Mouse (Mus musculus) heart, postnatal 10 days (tissue): ENCODE measurements at regions not wholly inside any gene's neighbourhood (a gene's known extent, or its start where the extent isn't known, plus 50 kb on each side); places are given as distances from the start of the nearest gene placed in this dataset.

ENCODE experiments used
- DNase-seq, 2 experiments: peaks; one replicate each; pipeline ENCODE4 v3.0.0; 2021
- intact Hi-C: fragments of 180-260 bp; cut with DNase I; formaldehyde crosslinking; loops from one replicate; pipeline ENCODE4 v1.15.1; 2025

DNA sequence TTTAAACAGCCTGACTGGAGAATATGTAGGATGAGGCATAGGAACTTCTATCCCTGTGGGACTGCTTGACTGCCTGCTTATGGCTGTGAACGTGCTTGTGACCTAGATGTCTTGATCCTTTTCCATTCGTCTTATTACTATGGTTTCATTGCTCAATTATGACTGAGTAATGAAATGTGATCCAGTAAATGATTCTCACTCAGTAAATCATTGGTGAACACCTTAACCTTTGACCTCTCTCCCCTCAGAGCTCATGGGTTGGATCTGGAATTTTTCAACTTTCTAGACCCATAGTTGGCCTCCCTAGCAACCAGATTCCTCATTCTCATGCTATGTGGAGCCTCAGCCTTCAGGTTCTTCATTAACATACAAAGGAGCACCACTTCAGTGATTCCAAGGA is 634.6 kb upstream of the Fam160b2 start:
- intact Hi-C loops: no loop called here
- DNase-seq: no peak

DNA sequence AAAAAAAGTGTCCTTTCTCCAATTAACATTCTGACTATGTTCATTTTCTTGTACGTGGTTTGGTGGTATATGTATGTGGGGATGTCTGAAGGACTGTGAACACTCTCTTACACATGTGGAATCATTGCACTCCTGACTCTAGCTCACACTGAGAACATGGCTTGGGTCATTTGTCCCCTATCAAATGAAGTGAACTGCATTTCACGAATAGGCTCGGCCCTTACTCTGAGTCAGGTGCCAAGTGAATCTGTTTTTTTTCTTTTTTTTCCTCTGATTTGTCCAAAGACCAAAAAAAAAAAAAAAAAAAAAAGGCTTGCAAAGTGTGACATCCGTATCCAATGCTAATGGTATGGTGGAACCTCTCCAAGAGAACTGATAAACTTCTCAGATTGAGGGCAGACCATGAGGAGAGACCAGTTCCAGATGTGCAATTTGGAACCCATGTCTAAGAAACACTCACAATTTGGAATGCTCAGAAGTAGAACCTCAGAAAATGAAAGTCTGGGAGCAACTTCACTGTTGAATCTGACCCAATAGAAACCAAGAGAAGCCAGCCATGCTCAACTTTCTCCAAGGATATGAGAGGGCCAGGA is 631.7 kb upstream of the Fam160b2 start:
- peak; percentile 8 to 10 for DNase-seq
- intact Hi-C loops: no loop called here

DNA sequence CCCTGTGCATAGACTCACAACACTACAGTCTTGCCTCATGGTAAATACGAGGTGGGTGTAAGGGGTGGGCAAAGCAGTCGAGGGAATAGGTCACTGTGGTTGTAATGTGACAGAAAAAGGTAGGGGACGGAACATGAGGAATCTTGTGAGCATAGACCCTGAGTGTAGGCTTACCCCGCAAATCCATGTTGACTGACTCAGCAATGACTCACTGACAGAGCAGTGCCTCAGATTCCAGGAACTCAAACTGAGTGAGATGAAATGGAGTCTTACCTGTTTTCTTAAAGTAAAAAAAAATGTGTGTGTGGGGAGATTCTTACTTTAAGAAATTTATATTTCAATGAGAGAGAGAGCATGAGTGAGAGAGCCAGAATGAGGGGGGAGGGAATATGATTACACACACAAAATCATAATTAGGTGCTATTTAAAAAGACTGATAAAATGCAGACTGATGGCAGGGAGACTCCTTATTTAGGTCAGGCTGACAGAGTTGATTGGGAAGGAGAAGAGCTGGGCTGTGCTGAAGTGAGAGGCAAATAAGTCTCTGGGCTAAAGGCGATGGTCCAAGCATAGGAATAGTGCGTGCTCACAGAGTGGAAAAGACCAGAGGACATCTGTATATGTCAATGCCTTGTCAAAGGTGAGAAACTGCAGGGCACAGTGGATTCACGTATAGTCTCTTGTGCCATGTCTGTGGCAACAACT is 631.0 kb upstream of the Fam160b2 start:
- no peak for DNase-seq
- intact Hi-C loops: no loop called here

DNA sequence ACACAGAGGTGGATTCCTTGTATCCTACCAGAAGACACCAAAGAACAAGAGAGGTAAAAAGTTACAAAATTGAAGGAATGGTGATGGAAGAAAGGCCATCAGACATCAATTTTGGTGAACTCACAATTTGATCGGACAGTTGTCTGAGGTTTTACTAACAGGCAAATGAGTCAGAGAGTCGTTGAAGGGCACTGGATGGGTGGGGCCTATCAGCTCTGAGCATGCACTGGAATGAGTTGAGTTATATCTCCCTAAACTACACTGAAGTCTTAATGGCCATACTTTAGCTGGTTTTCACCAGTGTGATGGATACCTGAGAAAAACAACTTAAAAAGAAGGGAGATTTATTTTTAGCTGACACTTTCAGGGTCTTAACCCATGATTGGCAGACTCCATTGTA is 630.3 kb upstream of the Fam160b2 start:
- no peak for DNase-seq
- intact Hi-C loops: no loop called here

DNA sequence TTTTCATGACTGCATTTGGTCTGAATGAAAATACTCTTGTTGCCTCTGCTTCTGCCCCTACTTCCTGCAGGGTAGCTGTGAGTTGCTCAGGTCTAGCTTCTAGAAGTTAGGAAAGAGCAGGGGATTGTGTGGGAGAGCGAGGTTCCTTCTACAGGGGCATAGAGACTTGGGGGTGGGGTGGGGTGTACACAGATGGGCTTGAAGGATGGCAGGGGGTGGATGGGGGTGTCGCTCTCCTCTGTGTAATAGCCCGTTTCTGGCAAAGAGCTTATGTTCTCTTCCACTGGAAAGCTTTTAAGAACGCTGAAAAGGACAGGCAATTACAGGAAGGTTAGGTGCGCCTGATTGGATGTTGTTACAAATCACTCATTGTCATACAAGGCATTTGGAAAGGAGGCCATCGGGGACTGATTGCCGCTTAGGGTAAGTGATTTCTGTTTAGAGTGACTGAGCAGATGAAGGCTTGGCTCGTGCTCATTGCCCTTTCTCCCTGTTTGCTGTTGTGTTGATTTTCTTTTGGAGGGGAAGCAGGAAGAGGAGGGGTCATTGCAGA is 629.3 kb upstream of the Fam160b2 start:
- no peak for DNase-seq
- intact Hi-C loops: no loop called here

DNA sequence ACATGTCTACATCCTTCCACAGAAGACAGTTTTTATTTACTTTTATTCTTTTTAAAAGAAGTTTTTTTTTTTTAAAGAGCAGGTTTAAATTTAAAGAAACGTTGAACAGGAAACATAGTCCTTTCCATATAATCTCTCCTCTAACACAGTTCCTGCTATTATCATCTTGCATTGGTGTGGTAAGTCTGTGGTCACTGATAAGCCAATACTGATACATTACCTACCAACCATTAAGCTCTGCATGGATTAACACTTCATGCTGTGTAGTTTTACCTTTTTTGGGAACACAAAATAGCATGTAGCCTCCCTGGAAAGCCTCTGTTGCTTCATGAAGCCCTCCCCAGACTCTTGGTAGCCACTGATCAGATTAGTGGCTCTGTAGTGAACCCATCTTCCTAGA is 617.4 kb upstream of the Fam160b2 start:
- intact Hi-C loops: no loop called here
- no peak for DNase-seq

DNA sequence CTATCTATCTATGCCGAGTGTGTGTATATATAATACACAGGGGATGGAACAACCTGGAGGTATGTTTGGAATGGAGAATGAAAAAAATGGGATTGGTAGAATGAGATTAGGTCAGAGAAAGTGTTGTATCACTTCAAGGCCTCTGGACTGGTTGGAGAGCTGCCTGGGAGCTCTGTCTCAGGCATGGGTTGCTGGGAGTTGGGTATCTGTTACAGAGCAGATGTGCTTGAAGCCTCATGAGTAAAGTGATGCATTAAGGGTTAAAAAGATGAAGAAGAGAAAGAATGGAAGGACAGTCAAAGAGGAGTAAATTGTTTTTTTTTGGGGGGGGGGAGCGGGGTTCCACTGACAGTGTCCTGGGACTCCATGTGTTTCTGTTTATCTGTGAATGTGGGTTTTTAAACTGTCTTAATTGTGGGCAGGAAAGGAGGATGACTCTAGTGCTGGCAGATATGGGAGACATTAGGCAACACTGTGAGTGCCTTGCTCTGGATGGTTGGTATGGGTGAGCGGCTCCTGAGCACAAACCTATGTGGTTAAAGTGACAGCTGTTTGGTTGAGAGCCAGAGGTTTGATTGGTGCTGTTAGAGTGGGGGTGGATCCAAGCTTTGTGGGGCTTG is 611.8 kb upstream of the Fam160b2 start:
- no peak for DNase-seq
- intact Hi-C loops: no loop called here

DNA sequence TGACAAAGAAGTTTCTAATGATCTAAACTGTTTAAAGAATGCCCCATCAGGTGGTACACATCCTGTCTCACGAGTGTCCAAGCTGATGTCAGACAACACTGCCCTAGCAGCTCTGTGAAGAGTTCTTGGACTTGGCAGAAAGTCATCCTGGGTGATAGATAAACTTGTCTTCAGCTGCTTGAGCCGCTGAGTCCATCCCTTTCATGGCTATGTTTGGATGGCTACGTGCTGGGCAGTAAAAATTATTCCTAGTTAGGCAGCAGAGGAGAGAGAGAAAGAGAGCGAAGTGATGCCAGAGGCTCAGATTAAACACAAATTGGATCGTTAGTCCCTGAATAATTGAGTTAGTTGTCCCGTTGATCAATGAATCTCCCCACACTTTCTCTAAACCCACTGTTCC is 603.8 kb upstream of the Fam160b2 start:
- peak; percentile 15 to 25 for DNase-seq
- intact Hi-C loops: loop anchor here (5.0 kb wide), 1 partner anchor 66 kb away; no protein-coding TSS in a partner anchor

DNA sequence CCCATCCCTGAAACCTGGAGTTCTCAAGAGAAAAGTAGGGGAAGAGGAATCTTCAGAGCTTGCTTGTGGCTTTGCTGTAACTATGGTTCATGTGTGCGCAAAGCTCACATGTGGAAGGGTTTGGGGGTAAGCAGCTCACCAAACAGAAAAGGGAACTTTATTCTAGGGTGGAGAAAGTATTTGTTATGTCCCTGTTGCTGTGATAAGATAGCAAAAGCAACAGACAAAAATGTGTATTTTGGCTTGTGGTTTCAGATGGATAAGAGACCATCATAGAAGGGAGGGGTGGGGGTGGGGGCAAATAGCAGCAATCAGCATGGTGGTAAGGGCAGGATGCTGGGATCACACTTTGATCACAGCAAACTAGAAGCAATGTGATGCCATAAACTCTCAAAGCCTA is 601.3 kb upstream of the Fam160b2 start:
- DNase-seq: no peak
- intact Hi-C loops: loop anchor here (5.0 kb wide), 1 partner anchor 64 kb away; no protein-coding TSS in a partner anchor

DNA sequence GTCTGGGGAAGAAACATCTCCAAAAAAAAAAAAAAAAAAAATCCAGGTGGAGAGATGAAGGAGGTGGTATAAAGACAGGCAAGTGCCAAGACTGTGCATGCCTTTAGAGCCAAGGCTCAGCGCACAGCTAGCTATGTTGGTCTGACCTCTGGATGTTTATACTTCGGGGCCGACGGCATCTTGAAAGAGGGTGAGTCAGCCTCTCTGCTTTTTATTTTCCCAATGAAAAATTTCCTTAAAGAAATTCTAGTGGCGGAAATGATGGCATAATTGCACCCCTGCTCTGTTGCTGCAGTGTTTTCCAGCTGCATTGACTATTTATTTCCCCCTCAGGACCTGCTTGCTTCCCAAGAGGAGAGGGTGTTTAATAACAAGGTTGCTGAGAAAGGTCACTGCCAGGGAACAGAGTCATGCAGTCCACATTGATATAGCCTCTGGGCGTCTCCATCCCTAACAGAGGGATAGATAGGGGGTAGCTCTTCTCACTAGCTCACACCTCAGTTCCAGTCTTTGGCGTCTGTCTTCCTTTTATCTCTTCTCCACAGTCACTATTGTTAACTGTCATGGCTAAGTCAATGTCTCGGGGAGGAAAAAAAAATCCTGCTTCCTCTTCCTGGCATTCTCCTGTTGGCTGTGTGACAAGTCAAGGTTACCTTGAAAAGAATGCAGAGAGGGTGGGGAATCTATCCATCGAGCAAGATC is 599.7 kb upstream of the Fam160b2 start:
- DNase-seq: no peak
- intact Hi-C loops: no loop called here

DNA sequence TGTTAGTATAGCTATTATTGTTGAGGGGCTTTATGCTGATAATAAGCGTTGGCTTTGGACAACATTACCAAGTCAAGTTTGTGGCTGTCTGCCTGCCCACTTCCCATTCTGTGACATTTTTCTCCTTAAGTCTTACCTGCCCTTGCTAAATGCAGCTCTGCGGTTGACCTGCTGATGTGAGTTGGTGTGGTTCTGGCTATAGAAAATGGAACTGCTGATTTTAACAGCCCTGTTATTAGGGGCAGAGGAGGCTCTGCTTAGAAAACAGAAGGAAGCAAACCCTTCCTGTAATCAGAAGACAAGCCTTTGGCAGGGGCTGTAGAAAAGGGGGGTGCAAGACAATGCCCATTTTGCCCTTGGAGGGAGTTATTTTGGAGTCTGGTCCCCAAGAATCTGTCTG is 594.6 kb upstream of the Fam160b2 start:
- DNase-seq: no peak
- intact Hi-C loops: no loop called here

DNA sequence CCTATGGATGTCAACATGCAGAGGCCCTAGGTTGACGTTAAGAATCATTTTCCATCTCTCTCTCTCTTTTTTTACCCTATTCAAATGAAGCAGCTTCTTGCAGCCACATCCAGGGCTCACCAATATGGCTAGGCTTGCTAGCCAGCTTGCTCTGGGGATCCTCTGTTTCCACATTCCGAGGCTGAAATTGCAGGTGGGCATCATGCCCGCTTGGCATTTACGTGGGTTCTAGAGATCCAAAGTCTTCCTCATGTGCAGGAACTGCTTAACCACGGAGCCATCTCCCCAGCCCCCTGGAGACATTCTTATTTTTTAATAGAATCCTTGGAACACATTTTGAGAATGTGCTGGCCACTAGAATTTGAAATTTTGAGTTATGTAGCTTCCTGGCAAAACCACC is 592.9 kb upstream of the Fam160b2 start:
- intact Hi-C loops: no loop called here
- DNase-seq: no peak

DNA sequence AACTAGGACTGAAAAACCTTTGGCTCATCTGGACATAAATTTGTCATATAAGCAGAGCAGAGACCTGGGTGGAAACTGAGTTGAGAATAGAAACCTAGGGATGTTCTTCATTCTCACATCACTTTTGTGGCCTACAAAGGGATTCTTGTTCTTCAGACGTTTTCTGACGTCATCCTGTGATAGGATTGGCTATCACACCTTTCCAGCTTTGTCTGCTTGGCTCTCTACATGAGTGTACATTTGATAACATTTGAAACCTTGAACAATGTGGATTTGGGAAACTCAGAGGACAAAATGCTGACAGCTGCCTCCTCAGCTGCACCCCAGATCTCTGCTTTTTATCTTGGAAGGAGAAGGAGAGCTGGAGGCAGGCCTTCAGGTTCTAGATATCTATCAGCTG is 589.7 kb upstream of the Fam160b2 start:
- intact Hi-C loops: no loop called here
- DNase-seq: no peak

DNA sequence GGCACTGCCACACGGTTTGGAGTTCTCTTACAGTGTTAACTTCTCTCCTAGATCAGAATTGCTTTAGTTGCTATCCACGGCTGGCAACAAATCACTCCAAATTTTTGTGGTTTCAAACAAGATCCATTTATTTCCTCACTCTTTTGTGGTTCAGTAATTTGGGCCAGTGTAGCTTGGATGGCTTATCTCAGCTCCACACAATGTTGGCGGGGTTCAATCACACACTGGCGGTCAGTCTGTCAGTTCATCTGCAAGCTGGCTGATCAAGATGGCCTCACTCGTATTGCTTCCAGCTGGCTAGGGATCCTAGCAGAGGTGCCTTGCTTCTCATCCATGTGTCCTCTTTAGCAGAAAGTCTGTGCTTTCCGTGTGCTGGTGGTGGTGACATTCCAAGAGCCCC is 577.7 kb upstream of the Fam160b2 start:
- intact Hi-C loops: no loop called here
- DNase-seq: no peak

DNA sequence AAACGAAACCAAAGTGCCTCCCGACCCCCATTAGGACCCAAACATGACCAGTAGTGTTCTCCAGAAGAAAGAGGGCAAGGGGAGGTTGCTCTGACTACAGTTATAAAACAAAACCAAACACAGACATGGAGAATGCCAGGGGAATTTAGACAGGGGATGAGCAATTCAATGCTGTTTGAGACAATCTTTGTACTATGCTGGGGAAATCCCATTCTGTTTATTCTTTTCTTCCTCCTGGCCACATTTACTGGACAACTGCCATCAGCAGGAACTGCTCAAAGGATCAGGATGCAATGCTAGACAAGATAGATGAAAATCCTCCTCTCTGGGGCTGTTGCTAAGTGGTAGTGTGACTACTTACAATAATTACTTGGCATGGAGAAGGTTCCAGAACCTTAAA is 574.5 kb upstream of the Fam160b2 start:
- peak in 1 of 2 experiments; percentile 7 for DNase-seq
- intact Hi-C loops: no loop called here

DNA sequence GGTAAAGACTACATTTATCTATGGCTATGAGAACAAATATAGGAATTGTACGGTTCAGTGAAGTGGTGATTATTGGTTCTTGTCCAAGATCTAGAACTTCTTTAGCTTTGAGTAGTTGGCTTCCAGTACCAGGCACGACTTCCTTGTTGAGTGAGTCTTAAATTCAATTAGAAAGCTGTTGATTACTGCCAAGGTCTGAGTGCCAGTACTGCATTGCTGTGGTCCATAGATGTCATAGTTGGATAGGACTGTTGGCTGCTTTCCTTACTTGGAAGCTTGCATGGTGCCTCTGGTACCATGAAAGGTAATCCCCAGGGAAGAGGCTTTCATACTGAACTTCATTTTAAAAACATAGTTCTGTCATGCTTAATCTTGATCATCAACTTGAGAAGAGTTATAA is 559.9 kb upstream of the Fam160b2 start:
- DNase-seq: no peak
- intact Hi-C loops: no loop called here

DNA sequence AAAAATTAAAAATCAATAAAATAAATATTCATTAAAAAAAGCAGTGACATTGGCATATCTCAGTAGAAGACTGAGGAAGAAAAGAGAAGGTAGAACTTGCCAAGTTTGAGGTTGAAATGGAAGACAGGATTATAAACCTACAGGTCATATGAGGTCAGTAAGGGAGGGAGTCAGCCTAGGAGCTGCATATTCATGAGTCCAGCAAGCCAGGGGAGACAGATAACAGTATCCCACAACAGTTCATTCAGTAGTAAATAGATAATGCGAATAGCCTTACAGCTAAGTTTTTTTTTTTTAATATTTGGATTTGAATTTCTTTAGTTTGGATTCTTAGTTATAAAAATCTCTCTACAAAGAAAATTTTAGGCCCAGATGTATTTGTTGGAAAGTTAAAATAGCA is 542.8 kb upstream of the Fam160b2 start:
- intact Hi-C loops: no loop called here
- no peak for DNase-seq

DNA sequence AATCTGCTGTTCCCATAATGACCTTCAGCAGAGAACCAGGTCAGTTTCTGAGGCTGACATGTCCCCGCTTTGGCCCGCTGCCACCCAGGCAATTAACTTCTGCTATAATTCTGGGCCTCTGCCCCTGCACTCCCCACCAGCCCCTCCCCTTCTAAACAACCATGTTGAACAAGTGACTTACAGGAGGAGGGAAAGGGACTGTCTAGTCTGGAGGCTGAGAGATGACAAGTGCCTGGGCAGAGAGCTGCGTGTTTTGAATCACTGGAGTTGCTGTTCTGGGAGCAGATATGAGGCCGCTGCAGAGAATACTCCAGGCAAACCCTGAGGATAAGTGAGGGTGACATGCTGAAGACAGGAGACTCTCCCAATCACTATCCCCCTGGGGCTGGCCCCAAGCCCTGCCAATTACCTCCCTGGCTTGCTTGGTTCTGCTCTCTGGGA is 530.2 kb upstream of the Fam160b2 start:
- DNase-seq: peak; percentile 65 to 71
- intact Hi-C loops: loop anchor here (5.0 kb wide), 1 partner anchor 232 kb away; no protein-coding TSS in a partner anchor

DNA sequence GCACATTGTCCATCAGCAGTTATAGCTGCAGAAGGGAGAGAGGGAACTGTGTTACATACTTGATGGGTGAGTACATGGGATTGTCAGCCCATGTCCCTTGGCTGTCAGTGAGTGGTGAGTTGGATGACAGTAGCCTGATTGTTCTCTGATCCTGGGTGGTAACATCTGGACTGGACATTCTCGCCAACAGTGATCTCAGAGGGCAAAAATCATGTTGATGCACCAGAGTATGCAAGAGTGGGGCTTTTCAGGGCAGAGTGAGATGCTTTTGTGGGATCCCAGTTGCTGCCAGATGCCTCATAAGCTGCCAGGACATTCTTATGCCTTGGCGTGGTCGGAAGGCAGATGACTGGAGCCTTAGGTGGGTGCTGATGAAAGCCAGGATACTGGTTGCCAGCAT is 528.9 kb upstream of the Fam160b2 start:
- DNase-seq: peak; percentile 84 to 85
- intact Hi-C loops: loop anchor here (5.0 kb wide), 1 partner anchor 231 kb away; no protein-coding TSS in a partner anchor

DNA sequence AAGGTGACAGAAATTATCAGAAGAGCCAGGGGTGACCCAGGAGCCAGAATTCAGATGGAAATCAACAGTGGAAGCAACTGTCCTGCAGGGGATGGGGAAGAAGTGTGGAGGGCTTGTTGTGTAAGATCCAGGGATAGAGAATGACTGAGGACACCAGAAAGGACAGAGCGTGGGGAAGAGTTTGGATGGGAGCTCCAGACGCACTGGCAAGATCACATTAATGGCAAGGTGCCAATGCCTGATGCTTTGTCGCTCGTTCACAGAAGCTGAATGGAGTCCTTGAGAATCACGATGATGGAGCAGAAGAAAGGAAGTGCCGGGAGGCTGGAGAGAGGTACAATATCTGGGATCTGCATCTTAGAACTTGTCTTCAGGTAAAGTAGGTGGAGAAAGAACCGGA is 519.0 kb upstream of the Fam160b2 start:
- DNase-seq: peak in 1 of 2 experiments; percentile 20

DNA sequence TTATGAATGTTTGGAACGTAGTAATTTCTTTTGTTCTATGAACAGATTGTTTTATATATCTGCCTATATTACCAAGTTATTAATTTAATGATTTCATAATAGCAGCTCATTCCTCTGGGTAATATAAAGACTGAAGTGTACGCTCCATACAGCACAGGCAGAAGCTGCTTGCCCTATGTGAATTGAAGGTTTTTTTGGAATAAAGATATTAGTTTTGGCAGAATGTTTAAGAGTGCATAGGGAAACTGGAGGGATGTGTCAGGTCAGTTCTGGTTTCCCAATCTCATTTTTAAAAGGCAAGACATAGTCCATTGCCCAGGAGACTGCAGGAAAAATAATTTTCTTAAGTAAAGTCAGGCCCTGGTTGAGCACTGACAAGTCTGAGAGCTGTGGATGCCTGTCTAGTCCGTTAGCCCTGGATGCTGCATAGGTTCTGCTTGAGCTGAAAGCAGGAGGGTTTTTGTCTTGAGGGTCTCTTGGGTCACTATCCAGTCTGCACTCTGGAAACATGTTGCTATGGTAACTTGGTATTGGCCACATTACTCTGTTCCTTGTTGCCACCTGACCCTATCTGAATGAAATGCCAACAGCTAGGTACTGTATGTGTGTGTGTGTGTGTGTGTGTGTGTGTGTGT is 516.3 kb upstream of the Fam160b2 start:
- no peak for DNase-seq
- intact Hi-C loops: no loop called here

More for the DNA sequence above, 519.0 kb upstream of the Fam160b2 start:
- intact Hi-C loops: no loop called here
